Mouse (Mus musculus) embryo, embryonic 9.5 days (tissue): ENCODE results near the gene Fblim1.
A peak's percentile ranks its signal among the peaks of the same experiment; 100 is the strongest.

Experiments
- DNase-seq: peaks from one replicate; pipeline ENCODE4 v3.0.0-alpha.2; 2017; ENCODE audit errors: extremely low spot score

Gene Fblim1

GRCm38 (mm10) chr4:141540844-141541243 lies 65.1 kb downstream of the Fblim1 start:
- no peak for DNase-seq

- no peak for DNase-seq
These were observed 66.6 kb downstream of the Fblim1 start for GRCm38 (mm10) chr4:141539213-141539767.

- peak; percentile 93 for DNase-seq
These were observed 67.3 kb downstream of the Fblim1 start, which contains the start of gene Spen for GRCm38 (mm10) chr4:141538408-141539212. Spen (minus strand) TSS chr4:141538597.

- DNase-seq: no peak
These were observed 68.0 kb downstream of the Fblim1 start for GRCm38 (mm10) chr4:141537706-141538407.

- DNase-seq: no peak
These were observed 68.7 kb downstream of the Fblim1 start for GRCm38 (mm10) chr4:141537226-141537610.

- DNase-seq: peak; percentile 87
These were observed 69.3 kb downstream of the Fblim1 start for GRCm38 (mm10) chr4:141536291-141537225.

GRCm38 (mm10) chr4:141534947-141535680 lies 70.8 kb downstream of the Fblim1 start:
- peak; percentile 66 for DNase-seq

GRCm38 (mm10) chr4:141530979-141531378 lies 74.9 kb downstream of the Fblim1 start:
- DNase-seq: no peak

GRCm38 (mm10) chr4:141528938-141529337 lies 77.0 kb downstream of the Fblim1 start:
- DNase-seq: no peak

GRCm38 (mm10) chr4:141526936-141527650 lies 78.8 kb downstream of the Fblim1 start:
- DNase-seq: no peak
